Mouse (Mus musculus): ENCODE data around the gene Iqck.

Iqck gene

DNA sequence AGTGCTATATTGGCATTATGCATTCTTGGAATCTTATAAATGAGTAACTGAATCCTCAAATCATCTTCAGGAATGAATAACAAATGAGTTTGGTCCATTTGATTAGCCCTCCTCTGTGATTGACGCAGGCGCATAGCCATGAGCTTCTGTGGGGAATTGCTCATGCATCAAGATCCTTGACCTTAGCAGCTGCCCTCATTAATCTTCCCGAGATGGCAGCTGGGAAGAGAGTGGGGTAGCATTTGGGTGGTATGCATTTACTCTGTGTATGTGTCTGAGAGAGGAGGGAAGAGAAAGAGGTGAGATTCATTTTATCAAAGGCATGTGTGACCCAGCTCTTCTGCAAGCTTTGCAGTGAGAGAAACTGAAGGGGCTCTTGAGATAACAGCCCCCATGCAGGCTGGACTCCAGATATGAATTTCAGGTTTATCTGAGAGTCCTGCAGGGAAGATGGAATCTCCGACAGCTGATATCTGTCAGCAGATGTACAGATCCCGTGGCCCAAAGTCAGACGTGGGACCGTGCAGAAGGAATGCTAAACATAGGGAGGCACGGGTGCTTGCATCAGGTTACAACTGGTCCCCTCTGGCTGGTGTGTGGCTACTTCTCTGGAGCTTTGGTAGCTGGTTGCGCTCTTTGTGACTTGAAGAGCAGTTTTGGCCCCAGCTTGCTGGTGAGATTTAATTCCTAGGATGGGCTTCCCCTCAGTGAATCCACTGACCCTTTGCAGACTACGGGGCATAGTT lies 63.9 kb downstream of the Iqck start:
- no peak for DNase-seq

DNA sequence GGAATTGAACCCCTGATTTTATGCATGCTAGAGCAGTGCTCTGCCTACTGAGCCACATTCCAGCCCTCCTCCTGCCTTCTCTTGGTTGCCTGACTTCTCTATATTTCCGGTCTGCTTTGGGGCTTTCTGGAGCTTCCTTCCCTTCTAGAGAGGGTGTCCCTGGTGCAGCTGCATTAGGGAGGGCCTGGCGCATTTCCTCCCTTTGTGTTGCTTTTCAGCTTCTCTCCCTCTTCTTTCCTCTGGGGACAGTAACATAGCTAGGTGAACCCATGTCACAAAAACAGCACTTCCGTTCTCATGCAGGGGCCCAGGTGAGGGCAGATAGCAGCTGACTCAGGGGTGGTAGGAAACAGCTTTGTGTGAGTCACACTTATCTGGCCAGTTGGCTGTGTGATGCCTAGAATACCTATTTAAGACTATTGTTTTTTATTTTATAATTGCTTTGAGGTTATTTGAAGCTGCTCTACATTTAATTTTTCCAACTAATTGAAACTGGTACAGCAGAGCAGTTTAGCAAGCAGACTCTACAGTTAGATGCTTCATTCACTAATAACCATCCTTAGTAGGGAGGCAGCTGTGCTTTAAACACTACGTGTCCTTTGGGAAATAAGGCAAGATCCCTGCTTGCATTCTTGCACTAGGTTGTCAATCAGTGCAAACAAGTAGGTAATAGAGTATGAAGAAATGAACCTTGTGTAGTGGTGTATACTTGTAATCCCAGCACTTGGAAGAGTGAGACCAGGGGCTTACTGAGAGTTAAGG lies 67.1 kb downstream of the Iqck start:
- no peak for DNase-seq

DNA sequence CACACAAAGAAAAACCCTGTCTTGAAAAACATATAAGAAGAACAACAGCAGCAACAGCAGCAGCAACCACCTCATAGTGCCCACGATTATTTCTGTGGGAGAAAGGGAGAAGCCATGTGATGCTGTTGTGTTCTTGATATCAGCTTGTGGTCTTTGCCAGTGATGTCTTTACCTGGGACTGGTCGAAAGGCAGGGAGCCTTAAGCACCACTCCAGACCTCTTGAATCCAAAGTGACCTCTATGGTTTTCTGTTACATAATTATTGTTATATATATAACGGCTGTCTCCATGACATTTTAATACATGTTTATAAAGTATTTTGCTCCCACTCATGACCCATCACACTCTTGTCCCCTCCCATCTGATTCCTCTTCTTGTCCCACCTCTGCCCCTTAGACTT lies 70.0 kb downstream of the Iqck start:
- no peak for DNase-seq

DNA sequence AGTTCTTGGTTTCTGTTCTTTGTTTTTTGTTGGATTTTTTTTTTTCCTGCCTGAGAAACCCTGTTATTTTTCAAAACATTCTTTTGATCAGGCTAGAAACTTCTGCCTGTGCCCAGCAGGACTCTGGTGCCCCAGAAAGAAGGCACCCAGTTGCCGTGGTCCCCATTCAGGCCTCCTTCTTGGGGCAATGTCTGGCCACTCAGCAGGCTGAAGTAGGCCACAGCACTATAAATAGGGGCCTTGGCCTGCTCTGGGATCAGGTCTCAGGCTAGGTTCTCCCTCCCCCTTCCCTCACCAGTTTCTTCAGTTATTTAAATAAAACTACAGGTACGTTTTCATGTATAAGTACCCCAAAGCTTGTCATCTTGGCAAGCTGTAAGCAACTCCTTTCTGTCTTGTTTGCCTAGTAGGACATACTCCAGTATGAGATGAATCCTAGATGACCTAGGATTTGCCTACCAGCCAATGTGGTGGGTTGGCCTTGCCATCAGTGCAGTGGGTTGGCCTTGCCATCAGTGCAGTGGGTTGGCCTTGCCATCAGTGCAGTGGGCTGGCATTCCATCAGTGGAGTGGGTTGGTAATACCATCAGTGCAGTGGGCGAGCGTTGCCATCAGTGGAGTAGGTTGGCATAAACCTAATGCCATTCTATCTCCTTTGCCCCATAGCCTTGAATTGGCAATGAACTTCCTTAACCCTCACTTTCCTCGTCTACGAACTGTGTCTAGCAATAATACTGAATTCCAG lies 71.1 kb downstream of the Iqck start:
- no peak for DNase-seq

DNA sequence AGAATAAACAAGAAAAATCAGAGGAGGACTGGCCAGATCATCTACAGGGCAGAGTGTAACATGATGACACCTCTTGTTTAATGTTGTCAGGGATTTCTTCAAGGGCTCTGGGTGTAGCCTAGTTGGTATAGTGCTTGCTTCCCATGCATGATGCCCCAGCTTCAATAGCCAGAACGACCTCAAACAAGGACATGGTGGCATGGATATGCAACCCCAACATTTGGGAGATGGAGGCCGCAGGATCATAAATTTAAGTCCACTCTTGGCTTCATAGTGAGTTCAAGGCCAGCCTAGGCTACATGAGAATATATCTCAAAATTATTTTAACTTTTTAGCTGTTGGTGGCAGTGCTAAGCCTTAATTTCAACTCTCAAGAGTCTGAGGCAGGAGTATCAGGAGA lies 71.7 kb downstream of the Iqck start:
- DNase-seq = no peak

DNA sequence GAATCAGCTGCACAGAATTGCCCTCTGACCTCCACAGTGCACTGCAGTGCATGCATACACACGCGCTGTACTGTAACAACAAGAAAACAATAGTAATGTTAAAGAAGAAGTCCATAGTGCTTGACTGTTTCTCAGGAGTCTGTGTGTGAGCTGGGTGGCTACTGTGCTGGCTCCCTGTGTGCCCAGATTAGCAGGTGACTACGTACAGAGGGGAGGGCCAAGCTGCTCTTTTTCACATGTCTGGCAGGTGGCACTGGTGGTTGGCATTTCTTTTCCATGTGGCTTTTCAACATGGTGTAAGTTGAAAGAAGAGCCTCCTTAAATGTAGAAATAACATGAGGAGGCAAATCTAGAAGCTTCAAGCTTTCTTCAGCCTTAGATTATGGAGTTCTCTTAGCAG lies 72.8 kb downstream of the Iqck start:
- no peak for DNase-seq

DNA sequence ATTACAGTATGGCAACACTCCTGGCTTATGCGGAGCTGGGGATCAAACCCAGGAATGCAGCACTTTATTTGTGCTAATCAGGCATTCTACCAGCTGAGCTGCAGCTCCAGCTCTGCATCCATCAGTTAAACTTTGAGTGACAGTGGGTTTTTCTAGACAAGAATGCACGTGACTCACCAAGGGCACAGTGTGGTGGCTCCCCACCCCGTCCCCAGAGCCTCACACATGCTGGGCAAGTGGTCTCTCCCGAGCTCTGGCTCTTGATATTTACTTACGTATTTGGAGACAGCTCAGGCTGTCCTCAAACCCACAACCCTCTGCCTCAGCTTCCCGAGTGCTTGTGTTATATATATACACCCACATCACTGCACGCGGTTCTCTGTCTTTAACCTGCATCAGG lies 73.4 kb downstream of the Iqck start:
- no peak for DNase-seq

DNA sequence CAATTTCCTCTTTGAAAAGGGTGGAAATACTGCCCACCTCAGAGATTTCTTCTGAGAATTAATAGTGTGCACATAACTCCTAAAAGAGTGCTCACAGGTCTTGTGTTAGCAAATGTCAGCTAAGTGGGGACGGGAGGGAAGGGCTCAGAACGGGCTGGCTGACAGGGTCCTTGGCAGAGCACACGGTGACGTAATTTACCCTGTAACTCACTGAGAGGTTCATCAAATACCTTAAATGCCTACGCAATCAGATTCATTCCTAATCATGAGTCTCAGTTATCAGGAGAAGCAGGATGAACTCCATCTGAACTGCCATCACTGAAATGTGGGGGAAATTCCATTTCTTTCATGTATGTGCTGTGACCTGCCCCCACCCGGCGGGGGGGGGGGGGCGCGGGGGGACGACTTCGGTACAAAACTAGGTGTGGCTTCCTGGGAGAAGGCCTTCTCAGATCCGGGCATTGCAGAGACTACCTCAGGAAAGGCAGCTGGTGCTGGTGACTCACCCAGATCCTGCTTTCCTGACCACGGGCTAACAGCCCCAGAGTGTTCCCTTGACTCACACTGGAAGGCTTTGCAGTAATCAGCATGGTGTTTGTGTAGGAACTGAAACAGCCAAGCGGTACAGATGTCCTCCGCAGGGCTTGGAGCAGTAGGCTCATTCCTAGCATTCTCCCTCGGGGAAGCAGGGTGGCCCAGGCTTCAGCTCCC lies 74.2 kb downstream of the Iqck start:
- DNase-seq = peak; percentile 54 to 72

DNA sequence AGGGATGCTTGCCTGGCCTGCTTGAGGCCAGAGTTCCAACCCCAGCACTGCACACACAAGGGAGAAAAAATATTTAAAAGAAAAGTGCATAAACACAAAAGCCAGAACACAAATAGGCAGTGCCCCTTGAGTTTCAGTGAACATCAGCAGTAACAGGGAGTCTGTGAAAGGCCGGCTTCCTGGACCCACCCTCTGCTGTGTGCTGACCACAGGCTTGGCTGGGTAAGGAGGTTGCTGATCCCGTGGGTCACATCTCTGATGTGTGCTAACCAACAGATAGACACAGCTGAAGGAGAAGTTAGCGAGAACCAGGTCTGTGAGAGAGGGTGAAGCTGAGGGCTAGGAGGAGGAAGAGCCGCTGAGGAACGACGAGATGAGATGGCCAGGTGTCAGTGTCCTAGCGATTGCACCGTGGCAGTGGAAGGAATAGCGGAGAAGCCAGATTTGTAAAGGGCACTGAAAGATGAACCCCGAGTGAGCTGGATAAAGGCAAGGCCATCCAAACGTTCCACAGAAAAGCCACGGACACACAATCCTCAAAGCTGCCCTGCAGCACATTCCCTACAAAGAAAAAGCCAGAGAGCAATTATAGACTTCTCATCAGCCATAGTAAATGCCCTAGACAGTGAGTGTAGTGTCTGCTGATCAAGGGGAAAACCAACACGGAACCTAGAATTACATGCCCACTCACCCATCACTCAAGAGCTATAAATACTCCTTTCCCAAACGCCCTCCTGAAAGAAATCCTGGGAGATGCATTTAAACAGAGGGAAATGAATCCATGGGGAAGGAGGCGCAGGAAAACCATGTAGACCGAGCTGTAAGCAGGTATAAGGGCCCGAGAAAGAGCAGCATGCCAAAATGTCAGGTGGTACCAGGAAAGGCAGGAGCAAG lies 76.2 kb downstream of the Iqck start:
- DNase-seq = no peak

DNA sequence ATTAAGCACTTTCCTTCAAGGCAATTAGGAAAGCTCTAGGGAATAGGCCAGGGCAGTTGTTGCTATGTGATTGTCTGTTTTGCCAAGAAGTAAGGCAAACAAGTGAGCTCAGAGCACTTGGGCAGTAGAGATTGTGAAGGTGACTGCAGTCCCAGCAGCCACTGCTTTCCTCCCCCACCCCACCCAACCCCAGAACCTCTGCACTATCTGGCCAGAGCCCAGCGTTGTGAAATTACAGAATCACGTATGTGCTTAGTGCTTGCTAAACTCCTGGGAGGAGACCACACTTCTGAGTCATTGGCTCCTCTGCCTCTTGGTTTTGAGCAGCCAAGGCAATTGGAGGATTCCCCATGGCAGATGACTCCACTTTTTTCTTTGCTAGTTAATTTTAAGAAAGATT lies 79.8 kb downstream of the Iqck start:
- peak; percentile 68 to 75 for DNase-seq

DNA sequence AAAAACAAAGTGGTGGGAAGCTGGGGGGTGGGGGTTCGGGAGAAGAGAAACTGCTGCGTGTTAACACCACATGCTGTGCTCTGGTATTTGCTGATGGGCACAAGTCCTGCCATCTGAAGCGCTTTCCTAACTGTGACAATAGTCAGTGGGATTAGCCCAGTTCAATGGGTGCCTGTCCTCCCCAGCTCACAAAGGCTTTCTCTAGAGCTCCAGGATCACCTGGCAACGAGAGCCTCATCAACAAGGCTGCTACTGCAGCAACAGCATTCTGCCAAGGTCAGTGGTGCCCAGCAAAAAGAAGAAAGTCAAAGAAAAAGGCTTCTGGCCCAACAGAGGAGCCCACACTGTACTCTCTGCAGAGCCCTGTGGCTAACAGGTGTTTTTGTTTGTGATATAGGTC lies 81.3 kb downstream of the Iqck start:
- no peak for DNase-seq

DNA sequence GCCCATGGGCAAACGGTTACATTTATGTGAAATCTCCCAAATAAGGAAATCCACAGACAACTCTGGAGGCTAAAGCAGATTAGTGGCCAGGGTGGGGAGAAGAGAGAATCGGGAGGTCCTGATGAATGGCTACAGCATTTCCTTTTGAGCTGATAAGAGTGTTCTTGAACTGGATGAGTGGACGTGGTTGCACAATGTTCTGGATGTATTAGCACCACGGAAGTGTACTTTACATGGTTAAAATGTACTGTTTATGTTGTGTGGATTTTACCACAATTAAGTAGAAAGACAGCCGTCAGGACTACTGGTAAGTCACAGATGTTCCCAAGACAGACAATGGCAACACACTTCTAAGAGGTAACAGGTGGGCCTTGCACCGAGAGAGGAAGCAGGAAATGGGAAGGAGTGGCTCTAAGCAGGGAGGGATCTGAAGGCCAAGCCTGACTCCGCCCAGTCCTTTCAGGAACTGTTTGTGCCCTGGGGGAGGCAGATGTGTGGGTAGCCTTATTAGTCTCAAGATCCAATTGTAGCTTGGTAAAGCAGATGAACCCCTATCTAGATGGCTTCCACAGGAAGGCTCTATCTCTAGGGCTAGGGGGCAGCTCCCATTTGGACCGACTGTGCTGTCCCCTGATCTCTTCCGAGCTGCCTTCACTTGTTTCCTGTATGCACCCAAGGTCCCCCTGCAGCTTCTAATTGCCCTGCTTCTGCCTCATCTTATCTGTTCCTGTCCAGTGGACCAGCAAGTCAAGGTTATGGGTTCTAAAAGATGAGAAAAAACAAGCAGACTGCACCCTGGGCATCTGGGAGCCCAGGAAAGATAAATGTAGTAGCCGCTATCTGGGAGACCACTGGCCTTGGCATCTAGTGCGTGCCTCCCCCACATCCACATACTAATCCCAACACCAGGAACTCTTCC lies 82.2 kb downstream of the Iqck start:
- DNase-seq = peak in 1 of 2 experiments; percentile 44

DNA sequence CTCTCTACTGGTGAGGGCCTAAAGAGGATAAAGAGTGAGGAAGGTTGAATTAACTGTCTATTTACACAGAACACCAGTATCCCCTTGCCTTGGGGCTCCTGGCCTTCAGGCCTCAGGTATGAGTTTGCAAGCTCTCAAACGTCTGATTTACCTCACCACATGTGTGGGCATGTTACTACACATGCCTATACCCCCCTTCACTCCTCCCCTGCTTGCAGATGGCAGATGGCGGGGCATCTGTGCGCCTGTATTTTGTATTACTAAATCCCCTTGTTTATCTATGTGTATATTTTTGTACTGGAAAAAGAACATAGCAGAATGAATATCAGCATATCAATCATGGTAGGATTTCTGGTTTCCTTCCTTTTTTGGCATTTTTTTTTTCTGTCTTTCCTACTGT lies 86.7 kb downstream of the Iqck start:
- no peak for DNase-seq

DNA sequence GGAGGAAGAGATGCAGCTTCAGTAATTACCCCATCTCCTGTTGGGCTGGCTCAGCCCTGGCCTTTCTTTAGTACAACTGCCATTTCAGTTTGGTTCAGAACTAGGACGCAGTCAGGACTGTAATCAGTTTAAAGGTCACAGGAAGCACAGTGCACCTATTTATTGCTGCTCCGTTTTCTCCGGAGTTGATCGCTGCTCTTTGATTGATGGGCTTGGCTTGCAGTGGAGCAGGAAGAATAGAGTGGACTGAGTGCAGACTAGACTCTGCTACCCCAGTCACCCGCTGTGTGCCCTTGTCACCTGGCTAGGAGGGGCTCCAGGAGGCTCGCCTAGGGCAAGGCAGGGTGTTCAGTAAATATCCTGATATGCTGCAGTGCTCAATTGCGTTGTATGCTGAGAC lies 87.6 kb downstream of the Iqck start:
- DNase-seq = no peak

DNA sequence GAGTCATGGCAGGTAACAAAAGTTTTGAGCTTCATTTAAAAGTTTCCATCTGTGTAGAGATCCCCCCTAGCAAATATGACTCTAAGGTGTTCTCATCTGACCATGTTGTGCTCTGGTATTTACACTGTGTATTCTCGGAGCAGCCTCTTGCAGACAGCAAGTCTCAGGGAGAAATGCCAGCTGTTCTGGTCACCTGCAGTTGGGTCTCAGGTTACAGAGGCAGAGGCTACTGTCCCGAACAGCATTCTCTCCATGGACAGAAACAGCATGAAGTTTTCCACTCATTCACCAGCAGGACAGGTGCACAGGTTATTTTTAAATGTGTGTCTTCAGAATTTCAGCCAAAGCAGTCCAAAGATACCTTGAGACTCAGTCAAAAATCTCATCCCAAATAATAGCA lies 89.3 kb downstream of the Iqck start:
- no peak for DNase-seq

DNA sequence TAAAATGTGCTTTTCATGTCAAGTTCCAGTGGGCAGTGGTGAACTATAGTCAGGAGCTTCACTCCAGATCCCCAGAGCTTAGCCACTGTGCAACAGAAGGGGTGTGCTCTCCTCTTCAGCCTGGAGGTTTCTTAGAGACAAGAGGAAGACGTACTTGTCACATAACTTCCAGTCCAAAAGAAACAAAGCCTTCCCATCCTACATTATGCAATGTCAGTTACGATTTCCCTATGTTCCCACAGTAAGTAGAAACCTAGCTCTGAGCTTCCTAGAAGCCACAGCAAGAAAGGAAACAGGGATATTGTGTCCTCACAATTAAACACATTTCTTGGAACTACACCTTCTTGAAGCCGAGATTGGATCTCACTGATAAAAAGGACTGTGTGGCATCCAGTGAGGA lies 91.7 kb downstream of the Iqck start:
- no peak for DNase-seq

DNA sequence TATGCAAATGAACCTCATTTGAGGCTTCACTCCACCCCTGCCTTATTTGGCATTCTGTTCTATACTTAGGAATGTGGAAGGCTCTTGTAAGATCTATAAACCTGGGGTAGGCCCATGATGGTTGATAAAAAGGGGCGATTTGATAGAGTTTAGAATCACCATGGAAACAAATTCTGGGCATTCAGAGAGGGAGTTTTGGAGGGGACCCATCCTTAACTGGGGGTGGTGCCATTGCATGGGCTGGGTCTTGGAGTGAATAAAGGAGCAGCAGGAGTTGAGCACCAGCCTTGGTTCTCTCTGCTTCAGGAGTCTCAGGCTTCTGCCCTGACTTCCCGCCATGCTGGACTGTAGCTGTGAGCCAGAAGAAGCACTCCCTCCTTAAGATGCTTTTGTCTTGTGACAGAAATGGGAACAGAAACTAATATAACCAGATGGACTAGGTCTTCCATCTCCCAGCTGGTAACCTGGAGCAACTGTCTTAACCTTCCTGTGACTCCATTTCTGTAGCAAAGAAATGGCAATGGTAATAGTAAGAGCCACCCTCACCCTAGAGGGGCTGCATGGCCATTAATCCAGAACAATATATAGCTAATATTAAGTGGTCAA lies 93.2 kb downstream of the Iqck start:
- no peak for DNase-seq

DNA sequence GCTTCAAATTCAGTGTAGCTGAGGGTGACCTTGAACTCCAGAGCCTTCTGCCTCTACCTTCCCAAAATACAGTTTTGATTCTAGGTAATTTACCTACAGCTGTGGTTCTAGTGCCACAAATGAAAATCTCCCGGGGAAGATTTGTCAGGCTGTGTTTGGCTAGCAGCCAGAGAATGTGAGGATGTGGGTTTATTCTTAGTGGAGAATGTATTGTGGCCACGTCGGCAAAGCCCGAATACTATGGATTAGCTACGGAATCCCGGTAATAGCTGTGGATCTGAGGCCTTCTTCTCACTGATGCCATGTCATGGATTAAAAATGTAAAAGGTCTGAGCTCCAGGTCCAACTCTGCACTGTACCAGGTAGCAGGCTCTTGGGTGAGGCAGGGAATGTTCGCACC lies 94.2 kb downstream of the Iqck start:
- DNase-seq = no peak

DNA sequence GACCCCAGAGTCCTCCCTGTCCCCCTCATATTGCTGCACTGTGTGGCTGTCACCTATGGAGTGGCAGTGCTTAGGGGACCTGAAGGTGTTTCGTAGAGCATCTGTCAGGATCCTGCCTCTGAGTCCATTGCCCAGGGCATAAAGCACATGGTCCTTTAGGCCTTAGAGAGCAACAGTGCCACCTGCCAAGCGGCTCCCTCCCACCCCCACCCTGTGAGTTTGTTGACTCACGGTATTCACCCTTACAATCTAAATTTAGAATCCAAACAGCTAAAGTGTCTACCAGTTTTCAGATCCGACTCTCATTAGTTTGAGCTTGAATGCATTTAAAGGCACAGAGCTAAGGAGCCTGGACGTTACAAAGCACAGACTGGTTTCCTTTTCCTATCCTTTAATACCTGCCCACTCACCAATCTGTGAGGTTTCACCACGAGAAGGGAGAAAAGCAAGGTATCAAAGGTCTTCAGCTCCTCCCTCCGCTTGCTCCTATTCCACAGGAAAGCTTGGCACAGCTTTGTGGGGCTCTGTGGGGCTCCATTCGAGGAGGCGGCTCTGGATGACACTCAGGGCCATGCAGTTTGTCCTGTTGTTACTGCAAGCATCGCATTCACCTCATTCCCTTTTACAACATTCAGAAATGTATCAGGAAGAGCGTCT lies 98.2 kb downstream of the Iqck start:
- DNase-seq = no peak

DNA sequence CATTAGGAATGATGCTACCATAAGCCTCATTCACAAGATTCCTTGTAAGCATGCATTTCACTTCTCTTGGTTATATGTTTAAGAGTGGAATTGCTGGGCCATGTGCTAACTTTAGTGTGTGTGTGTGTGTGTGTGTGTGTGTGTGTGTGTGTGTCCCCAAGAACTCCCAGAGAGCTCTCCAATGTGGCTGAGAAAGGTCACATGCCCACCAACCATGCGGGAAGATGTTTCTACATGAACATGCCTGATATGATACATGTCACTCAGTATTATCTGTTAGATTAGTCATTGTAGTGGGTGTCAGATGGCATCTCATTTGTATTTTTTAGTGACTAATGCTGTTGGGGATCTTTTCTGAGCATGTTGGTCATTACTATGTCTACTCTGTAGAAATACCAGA lies 99.4 kb downstream of the Iqck start:
- no peak for DNase-seq
